Mouse (Mus musculus) stomach, embryonic 14.5 days (tissue): Measurements from ENCODE around the gene Appbp2. TPM values are rescaled to one million over a fixed set of nuclear protein-coding genes. Genes with fewer than 3 reads are reported as not detected.
"Not testable (repeated sequence)": the region's sequence is repeated elsewhere in the genome, so short reads cannot be mapped to it uniquely, and the experiment has no call there.

ENCODE experiments used
- ATAC-seq: fragments of 200-750 bp; cut with Nextera tagmentation; 2 replicates; pipeline ENCODE4 v1.8.0; 2017; ENCODE audit warnings: low read depth, moderate TSS enrichment; ENCODE audit not compliant: insufficient number of reproducible peaks, insufficient read depth, low FRiP score
- H3K27ac ChIP-seq: fragments of 300-500 bp; sonication (generic); 2 replicates; pipeline ENCODE4 v1.5.1; 2014; ENCODE audit warnings: mild to moderate bottlenecking, low read length, moderate library complexity, mixed read lengths
- H3K27me3 ChIP-seq: fragments of 300-500 bp; sonication (generic); 2 replicates; pipeline ENCODE4 v1.6.1; 2014; ENCODE audit warnings: low read length, control low read depth, mixed read lengths; ENCODE audit not compliant: control insufficient read depth, insufficient read depth
- H3K36me3 ChIP-seq: fragments of 300-500 bp; sonication (generic); 2 replicates; pipeline ENCODE4 v1.6.1; 2014; ENCODE audit warnings: mild to moderate bottlenecking, control low read depth, low read length, moderate library complexity, mixed read lengths; ENCODE audit not compliant: control insufficient read depth, insufficient read depth
- H3K4me1 ChIP-seq: fragments of 300-500 bp; sonication (generic); 2 replicates; pipeline ENCODE4 v1.6.1; 2014; ENCODE audit warnings: low read length, control low read depth, mixed read lengths; ENCODE audit not compliant: control insufficient read depth, insufficient read depth
- H3K4me2 ChIP-seq: fragments of 300-500 bp; sonication (generic); replicated peaks from 2 replicates; pipeline ENCODE4 v1.6.1; 2014; ENCODE audit warnings: low read depth, low read length, control low read depth
- H3K4me3 ChIP-seq: fragments of 300-500 bp; sonication (generic); 2 replicates; pipeline ENCODE4 v1.5.1; 2014; ENCODE audit warnings: low read depth, low read length, control low read depth
- H3K9ac ChIP-seq: fragments of 300-500 bp; sonication (generic); replicated peaks from 2 replicates; pipeline ENCODE4 v1.6.1; 2014; ENCODE audit warnings: low read depth, mild to moderate bottlenecking, control low read depth, low read length, moderate library complexity, mixed read lengths
- H3K9me3 ChIP-seq: fragments of 300-500 bp; sonication (generic); 2 replicates; pipeline ENCODE4 v1.6.1; 2016; ENCODE audit warnings: low read depth, low read length, control low read depth; ENCODE audit not compliant: control insufficient read depth
- WGBS: fragments of 180-500 bp; shearing (Covaris S2); extraction: QIAGEN DNeasy Blood & Tissue Kit; methylation state at CpG from one replicate; pipeline ENCODE4 v1.1.7; 2014; 5-methylcytosine and 5-hydroxymethylcytosine counted together
- polyA plus RNA-seq: library from polyadenylated mRNA; unstranded; fragments of >200 nt; fragmentation: Nextera tagmentation; extraction: Ambion mirVana; gene quantifications from 2 replicates; pipeline ENCODE4 v1.2.1, GENCODE M21; 2014

Appbp2 gene
- polyA plus RNA-seq, 1 experiment from 2014 or later, result 52.4 TPM

DNA sequence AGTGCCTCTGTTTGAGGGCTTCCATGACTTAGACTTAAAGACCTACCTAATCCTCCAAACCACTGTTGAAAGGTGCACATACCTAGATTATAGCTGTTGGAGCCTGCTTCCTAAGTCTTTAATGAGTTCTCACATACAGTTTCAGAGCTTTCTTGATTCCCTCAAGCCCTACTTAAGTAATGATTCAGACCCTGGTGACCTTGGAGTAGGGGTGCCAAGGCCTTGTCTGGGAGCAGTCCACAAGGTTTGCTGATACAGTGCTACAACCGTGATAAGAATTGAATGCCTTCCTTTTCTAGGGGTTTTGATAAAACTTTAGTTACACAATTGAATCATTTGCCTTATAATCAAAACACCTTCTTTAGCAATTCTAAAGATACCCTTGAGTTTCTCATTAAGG lies 67.4 kb downstream of the Appbp2 start:
- no peak overlapping the region for H3K4me3 ChIP-seq
- no peak overlapping the region for H3K9ac ChIP-seq
- no peaks in the 10 kb centered on the region for H3K9me3 ChIP-seq
- no peak overlapping the region for H3K27ac ChIP-seq
- no peak for ATAC-seq
- H3K27me3 ChIP-seq, result no peaks in the 10 kb centered on the region
- no peak overlapping the region for H3K4me2 ChIP-seq
- 70% methylated on average over 1 of the region's 1 CpGs for WGBS
- no peaks in the 10 kb centered on the region for H3K4me1 ChIP-seq
- H3K36me3 ChIP-seq, result no peaks in the 10 kb centered on the region

DNA sequence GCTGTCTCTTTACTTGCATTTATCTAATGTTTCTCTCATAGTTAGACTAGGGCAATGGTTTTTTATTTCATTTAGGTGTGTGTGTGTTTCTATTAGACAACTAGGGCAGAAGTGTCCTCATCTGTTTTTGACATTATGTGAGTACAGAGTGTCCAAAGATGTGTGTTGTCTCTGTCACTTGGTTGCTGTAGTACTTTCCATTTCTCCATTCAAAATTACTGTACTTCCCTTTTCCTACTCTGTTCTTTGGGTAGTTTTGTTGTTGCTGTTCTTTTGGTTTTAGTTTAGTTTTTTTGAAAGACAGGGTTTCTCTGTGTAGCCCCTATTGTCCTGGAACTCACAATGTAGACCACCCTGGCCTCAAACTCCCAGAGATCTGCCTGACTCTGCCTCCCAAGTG lies 70.6 kb downstream of the Appbp2 start:
- H3K4me3 ChIP-seq, result no peak overlapping the region
- no peaks in the 10 kb centered on the region for H3K4me1 ChIP-seq
- no peak overlapping the region for H3K9ac ChIP-seq
- H3K36me3 ChIP-seq, result no peaks in the 10 kb centered on the region
- ATAC-seq, result no peak
- no peak overlapping the region for H3K4me2 ChIP-seq
- no peak overlapping the region for H3K27ac ChIP-seq
- no peaks in the 10 kb centered on the region for H3K27me3 ChIP-seq
- no peaks in the 10 kb centered on the region for H3K9me3 ChIP-seq

DNA sequence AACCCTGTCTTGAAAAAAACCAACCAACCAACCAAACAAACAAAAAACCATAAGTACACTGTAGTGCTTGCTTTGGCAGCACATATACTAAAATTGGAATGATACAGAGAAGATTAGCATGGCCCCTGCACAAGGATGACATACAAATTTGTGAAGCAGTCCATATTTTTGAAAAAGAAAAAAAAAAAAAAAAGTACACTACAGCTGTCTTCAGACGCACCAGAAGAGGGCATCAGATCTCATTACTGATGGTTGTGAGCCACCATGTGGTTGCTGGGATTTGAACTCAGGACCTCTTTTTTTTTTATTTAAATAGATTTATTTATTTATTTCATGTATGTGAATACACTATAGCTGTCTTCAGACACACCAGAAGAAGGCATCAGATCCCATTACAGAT lies 71.9 kb downstream of the Appbp2 start:
- not testable (repeated sequence) for H3K36me3 ChIP-seq, H3K4me3 ChIP-seq, H3K4me1 ChIP-seq, H3K9me3 ChIP-seq, H3K27me3 ChIP-seq, H3K27ac ChIP-seq, H3K4me2 ChIP-seq, H3K9ac ChIP-seq, ATAC-seq
- 94% methylated on average over 1 of the region's 1 CpGs for WGBS

DNA sequence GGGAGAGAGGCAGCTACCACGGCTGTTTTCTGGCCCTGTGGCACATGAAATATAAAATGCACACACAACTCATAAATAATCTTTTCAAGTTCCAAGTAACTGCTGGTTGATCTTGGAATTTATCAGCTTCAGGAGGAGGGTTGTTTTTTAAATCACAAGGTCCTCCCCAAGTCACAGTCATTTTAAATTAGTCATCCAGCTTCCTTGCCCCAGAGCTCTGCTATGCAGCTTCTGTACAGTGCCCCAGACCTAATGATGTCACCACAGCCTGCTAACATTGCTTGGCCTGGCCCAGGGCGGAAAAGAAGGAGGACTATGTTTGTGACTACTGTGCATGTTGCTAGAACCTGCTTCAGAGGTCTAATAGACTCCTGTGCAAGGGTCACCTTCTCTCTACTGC lies 77.6 kb downstream of the Appbp2 start:
- Histone ChIP-seq H3K27ac (no peak overlapping the region), H3K36me3 (no peaks in the 10 kb centered on the region), H3K4me2 (no peak overlapping the region), H3K4me1 (no peaks in the 10 kb centered on the region), H3K9ac (no peak overlapping the region), H3K4me3 (no peak overlapping the region), H3K9me3 (no peaks in the 10 kb centered on the region), H3K27me3 (no peaks in the 10 kb centered on the region)
- no peak for ATAC-seq
- WGBS, result 49% methylated on average over 2 of the region's 2 CpGs

DNA sequence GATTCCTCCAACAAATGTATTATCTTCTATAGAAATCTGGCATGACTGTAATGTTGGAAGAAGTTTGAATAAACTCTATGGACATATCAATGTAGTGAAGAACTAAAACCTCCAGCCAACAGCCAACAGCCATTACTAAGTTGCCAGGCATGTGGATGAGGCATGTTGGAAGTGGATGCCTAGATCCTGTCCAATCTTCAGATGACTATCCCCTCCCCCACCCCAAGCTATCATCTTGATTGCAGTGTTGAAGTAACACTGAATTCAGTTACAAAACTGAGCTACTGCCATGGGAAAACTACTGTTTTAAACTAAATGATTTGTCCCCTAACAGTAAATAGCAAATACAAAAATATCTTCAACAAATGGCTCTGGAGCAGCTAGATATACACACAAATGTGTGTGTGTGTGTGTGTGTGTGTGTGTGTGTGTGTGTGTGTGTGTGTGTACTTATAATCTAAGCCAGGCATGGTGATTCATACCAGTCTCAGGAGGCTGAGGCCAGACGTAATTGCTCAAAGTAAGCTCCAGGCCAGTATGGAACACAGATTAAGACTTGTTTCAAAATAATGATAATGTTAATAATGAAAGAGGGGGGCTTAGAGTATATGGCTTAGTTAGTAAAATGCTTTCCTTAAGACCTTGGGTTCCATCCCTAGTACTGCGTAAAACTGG lies 82.5 kb downstream of the Appbp2 start:
- WGBS, result 88% methylated on average over 2 of the region's 2 CpGs
- no peak for ATAC-seq

DNA sequence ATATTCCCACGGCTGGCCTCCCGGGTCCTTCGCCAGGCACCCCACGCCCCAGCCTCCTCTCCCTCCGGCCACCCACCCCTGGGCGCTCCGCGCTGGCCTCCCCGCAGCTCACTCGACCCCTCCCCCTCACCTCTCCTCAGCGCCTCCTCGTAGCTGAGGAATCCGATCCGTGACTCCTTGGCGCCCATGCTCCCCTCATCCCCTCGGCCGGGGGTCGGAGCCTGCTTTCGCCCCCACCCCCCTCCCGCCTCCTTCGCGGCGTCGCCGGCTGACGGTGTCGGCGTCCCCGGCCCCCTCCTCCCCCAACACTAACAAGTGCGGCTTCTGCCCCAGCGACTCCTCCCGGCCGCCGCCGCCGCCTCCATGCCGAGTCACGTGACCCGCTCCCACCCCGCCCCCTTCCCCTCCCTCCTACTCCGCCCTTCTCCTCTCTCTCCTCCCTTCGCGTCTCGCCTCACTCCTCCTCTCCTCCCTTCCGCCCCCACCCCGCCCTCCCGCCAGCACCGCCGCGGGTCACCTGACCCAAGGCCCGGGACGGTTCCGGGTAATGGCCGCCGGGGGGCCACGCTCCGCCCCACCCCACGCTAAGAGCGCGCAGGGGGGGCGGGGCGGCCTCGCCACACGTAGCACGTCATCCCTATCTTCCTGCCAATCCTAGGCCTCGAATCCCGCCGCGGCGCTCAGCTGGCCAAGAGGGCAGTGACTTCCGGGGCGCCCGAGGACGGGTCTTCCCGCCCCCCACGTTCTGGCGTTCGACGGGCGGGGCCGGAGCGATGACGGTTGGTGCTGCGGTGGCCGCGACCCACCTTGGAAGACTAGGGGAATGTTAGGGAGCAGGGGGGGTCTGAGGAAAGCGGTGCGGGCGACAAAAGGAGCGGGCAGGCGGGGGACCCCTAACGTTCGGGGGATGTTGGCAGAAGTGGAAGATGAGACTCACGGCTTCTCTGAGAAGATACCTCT lies 95.1 kb downstream of the Appbp2 start, which contains the start of gene Usp32:
Gene Usp32, minus strand, starts transcription at position 581 of the 960 bp plus-strand sequence.
- Histone ChIP-seq H3K4me3 (peak within 1 kb of the TSS; percentile 85), H3K36me3 (no peaks in the 10 kb centered on the region), H3K9me3 (no peaks in the 10 kb centered on the region), H3K9ac (peak within 1 kb of the TSS; percentile 58), H3K4me1 (no peaks in the 10 kb centered on the region), H3K27ac (peak within 1 kb of the TSS; percentile 68), H3K4me2 (peak within 1 kb of the TSS; percentile 80), H3K27me3 (no peaks in the 10 kb centered on the region)
- under 1% methylated on average over 89 of the region's 94 CpGs for WGBS
- ATAC-seq, result peak; percentile 98

More for the DNA sequence above, 82.5 kb downstream of the Appbp2 start:
- Histone ChIP-seq H3K36me3 (no peaks in the 10 kb centered on the region), H3K4me2 (no peak overlapping the region), H3K4me3 (no peak overlapping the region), H3K4me1 (no peaks in the 10 kb centered on the region), H3K27me3 (no peaks in the 10 kb centered on the region), H3K9me3 (no peaks in the 10 kb centered on the region), H3K27ac (no peak overlapping the region), H3K9ac (no peak overlapping the region)

DNA sequence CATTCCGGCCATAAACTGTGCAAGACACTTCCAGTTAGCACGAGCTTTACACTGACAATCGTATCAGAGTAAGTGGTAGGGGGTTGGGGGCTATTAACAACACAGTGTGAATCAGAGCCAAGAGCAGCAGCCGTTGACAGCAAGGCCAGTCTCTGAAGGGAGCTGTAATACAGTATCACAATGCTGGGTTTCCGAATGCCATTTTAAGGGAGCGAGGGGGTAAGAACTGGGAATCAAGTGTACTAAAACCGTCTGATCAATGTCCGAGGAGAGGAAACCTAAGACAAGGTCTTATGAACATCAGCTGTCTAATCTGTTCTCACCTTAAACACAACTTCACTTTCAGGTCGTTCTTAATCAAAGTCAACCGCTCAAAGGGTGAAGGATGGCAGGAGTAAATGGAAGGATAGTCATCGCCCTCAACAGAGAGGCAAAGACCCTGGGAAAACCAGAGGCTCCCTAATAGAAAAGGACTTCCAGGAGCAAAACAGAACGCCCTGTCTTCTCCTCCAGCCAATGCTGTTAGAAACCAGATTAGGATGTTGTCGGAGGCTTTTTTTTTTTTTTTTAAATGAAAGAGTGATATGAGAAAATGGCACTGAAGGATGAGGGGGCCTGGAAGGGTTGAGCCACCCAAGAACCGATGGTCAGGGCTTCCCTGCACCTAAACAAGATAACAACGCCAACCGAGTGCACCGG lies 96.0 kb downstream of the Appbp2 start:
- peak overlapping the region; percentile 58 for H3K9ac ChIP-seq
- WGBS, result under 1% methylated on average over 17 of the region's 17 CpGs
- ATAC-seq, result no peak

More for the DNA sequence above, 96.0 kb downstream of the Appbp2 start:
- Histone ChIP-seq H3K4me1 (no peaks in the 10 kb centered on the region), H3K4me3 (peak overlapping the region; percentile 85), H3K36me3 (no peaks in the 10 kb centered on the region), H3K27ac (peak overlapping the region; percentile 61; the same call in 1 of the 2 replicates), H3K4me2 (peak overlapping the region; percentile 80), H3K9me3 (no peaks in the 10 kb centered on the region), H3K27me3 (no peaks in the 10 kb centered on the region)
